Mouse (Mus musculus) bone marrow macrophage, adult 2 months (primary cell): ENCODE data around the gene Krt81.

ENCODE experiments used
- CTCF ChIP-seq: IDR thresholded peaks from 2 replicates; pipeline ENCODE4 v1.5.1; 2012; ENCODE audit warnings: low read depth, mild to moderate bottlenecking, low read length, moderate library complexity
- POLR2A ChIP-seq: IDR thresholded peaks from 2 replicates; pipeline ENCODE4 v1.6.1; 2012; ENCODE audit warnings: mild to moderate bottlenecking, low read depth, low read length, borderline replicate concordance

DNA sequence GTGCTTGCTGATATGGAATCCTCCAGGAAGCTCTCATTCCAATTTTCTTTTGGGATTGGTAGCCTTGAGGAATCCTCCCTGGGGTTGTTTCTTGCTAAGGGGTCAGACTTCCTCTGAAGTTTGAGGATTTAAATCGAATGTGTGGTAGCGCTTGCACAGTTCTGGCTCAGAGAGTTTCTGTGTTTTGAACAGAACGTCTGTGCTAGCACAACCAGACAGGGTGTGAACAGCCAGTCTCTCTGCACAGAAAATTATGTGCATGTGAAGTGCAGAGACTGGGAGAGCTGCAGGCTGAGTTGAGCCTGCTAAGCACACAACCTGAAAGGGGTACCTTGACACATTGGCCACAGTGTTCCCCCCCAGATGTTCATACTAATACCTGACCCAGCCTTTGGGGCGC, 22.7 kb downstream of the Krt81 start:
- TF ChIP-seq CTCF (no peak), POLR2A (no peak)
